Mouse (Mus musculus) E14TG2a.4 (cell line): ENCODE data around the gene Cacng4.

Experiments
- CTCF ChIP-seq: conservative IDR thresholded peaks from 2 replicates; pipeline ENCODE4 v1.5.1; 2014; ENCODE audit warnings: low read length
- NANOG ChIP-seq: IDR thresholded peaks from 2 replicates; pipeline ENCODE4 v1.6.1; 2014; ENCODE audit warnings: borderline replicate concordance, low read length, mixed read lengths
- POU5F1 ChIP-seq: IDR thresholded peaks from 2 replicates; pipeline ENCODE4 v1.6.1; 2014; ENCODE audit warnings: low read length, borderline replicate concordance

GRCm38 (mm10) chr11:107749114-107749513 lies 45.2 kb downstream of the Cacng4 start:
- TF ChIP-seq CTCF, result no peak
- TF ChIP-seq NANOG, result no peak
- no peak for TF ChIP-seq POU5F1
